Mouse (Mus musculus): ENCODE results near the gene Csad. TPM values are rescaled to one million over a fixed set of nuclear protein-coding genes. Genes with fewer than 3 reads are reported as not detected.
A peak's percentile ranks its signal among the peaks of the same experiment; 100 is the strongest.

Gene Csad
- polyA plus RNA-seq, 1 experiment from 2014 or later, result 26.8 TPM

GRCm38 (mm10) chr15:102145330-102145729 is 59.2 kb downstream of the Csad start:
- Histone ChIP-seq H3K36me3 (ENCODE audit: control insufficient read depth, insufficient read depth) (no peaks in the 10 kb centered on the region; the same call in 1 of the 2 replicates), H3K9ac (ENCODE audit: low read depth, low read length) (no peak overlapping the region), H3K9me3 (ENCODE audit: control insufficient read depth) (no peaks in the 10 kb centered on the region), H3K4me3 (ENCODE audit: low read depth, low read length) (no peak overlapping the region), H3K4me2 (replicated peaks; ENCODE audit: low read depth) (no peak overlapping the region), H3K4me1 (replicated peaks; ENCODE audit: control insufficient read depth, insufficient read depth, low read length) (no peaks in the 10 kb centered on the region), H3K27me3 (replicated peaks; ENCODE audit: control insufficient read depth, insufficient read depth, low read length) (0 out of 2 replicates have a peak, but pooled peaks cover 6% of the 10 kb centered on the region), H3K27ac (ENCODE audit: low read depth, low read length) (no peak overlapping the region)
- no peak for TF ChIP-seq CTCF (IDR thresholded peaks at IDR 0.05; ENCODE audit: low read depth)
- no peak for ATAC-seq
- 82% methylated on average over 10 of the region's 10 CpGs for WGBS

GRCm38 (mm10) chr15:102144726-102145125 is 59.8 kb downstream of the Csad start:
- Histone ChIP-seq H3K9me3 (ENCODE audit: control insufficient read depth) (no peaks in the 10 kb centered on the region), H3K4me3 (ENCODE audit: low read depth, low read length) (no peak overlapping the region), H3K36me3 (ENCODE audit: control insufficient read depth, insufficient read depth) (no peaks in the 10 kb centered on the region; the same call in 1 of the 2 replicates), H3K9ac (ENCODE audit: low read depth, low read length) (no peak overlapping the region), H3K4me2 (replicated peaks; ENCODE audit: low read depth) (peak overlapping the region; percentile 28), H3K27ac (ENCODE audit: low read depth, low read length) (no peak overlapping the region), H3K4me1 (replicated peaks; ENCODE audit: control insufficient read depth, insufficient read depth, low read length) (no peaks in the 10 kb centered on the region), H3K27me3 (replicated peaks; ENCODE audit: control insufficient read depth, insufficient read depth, low read length) (0 out of 2 replicates have a peak, but pooled peaks cover 6% of the 10 kb centered on the region)
- ATAC-seq, result no peak
- WGBS, result 26% methylated on average over 19 of the region's 19 CpGs
- TF ChIP-seq CTCF (IDR thresholded peaks at IDR 0.05; ENCODE audit: low read depth), result no peak

GRCm38 (mm10) chr15:102144274-102144711 is 60.2 kb downstream of the Csad start, which contains the start of gene Igfbp6:
Igfbp6 (plus strand) TSS chr15:102144362.
- no peak for ATAC-seq
- no peak for TF ChIP-seq CTCF (IDR thresholded peaks at IDR 0.05; ENCODE audit: low read depth)
- peak within 1 kb of the TSS; percentile 28 for H3K4me2 ChIP-seq (replicated peaks; ENCODE audit: low read depth)
- no peak within 1 kb of the TSS for H3K4me3 ChIP-seq (ENCODE audit: low read depth, low read length)
- no peaks in the 10 kb centered on the region for H3K9me3 ChIP-seq (ENCODE audit: control insufficient read depth)
- no peaks in the 10 kb centered on the region; the same call in 1 of the 2 replicates for H3K36me3 ChIP-seq (ENCODE audit: control insufficient read depth, insufficient read depth)
- H3K9ac ChIP-seq (ENCODE audit: low read depth, low read length), result no peak within 1 kb of the TSS
- no peak within 1 kb of the TSS for H3K27ac ChIP-seq (ENCODE audit: low read depth, low read length)
- no peaks in the 10 kb centered on the region for H3K4me1 ChIP-seq (replicated peaks; ENCODE audit: control insufficient read depth, insufficient read depth, low read length)
- WGBS, result 28% methylated on average over 22 of the region's 22 CpGs
- 0 out of 2 replicates have a peak, but pooled peaks cover 6% of the 10 kb centered on the region for H3K27me3 ChIP-seq (replicated peaks; ENCODE audit: control insufficient read depth, insufficient read depth, low read length)

- Histone ChIP-seq H3K9ac (ENCODE audit: low read depth, low read length) (no peak overlapping the region), H3K9me3 (ENCODE audit: control insufficient read depth) (no peaks in the 10 kb centered on the region), H3K4me1 (replicated peaks; ENCODE audit: control insufficient read depth, insufficient read depth, low read length) (no peaks in the 10 kb centered on the region), H3K4me3 (ENCODE audit: low read depth, low read length) (no peak overlapping the region), H3K27me3 (replicated peaks; ENCODE audit: control insufficient read depth, insufficient read depth, low read length) (0 out of 2 replicates have a peak, but pooled peaks cover 6% of the 10 kb centered on the region), H3K27ac (ENCODE audit: low read depth, low read length) (no peak overlapping the region), H3K36me3 (ENCODE audit: control insufficient read depth, insufficient read depth) (no peaks in the 10 kb centered on the region; the same call in 1 of the 2 replicates), H3K4me2 (replicated peaks; ENCODE audit: low read depth) (no peak overlapping the region)
- TF ChIP-seq CTCF (IDR thresholded peaks at IDR 0.05; ENCODE audit: low read depth), result no peak
- 52% methylated on average over 23 of the region's 23 CpGs for WGBS
- ATAC-seq, result no peak
Observed at GRCm38 (mm10) chr15:102142914-102143912, 61.3 kb downstream of the Csad start.

GRCm38 (mm10) chr15:102141120-102141519 is 63.4 kb downstream of the Csad start:
- Histone ChIP-seq H3K9ac (ENCODE audit: low read depth, low read length) (no peak overlapping the region), H3K27me3 (replicated peaks; ENCODE audit: control insufficient read depth, insufficient read depth, low read length) (0 out of 2 replicates have a peak, but pooled peaks cover 6% of the 10 kb centered on the region), H3K27ac (ENCODE audit: low read depth, low read length) (no peak overlapping the region), H3K4me1 (replicated peaks; ENCODE audit: control insufficient read depth, insufficient read depth, low read length) (no peaks in the 10 kb centered on the region), H3K4me2 (replicated peaks; ENCODE audit: low read depth) (no peak overlapping the region), H3K36me3 (ENCODE audit: control insufficient read depth, insufficient read depth) (no peaks in the 10 kb centered on the region; the same call in 1 of the 2 replicates), H3K9me3 (ENCODE audit: control insufficient read depth) (no peaks in the 10 kb centered on the region), H3K4me3 (ENCODE audit: low read depth, low read length) (no peak overlapping the region)
- 91% methylated on average over 5 of the region's 5 CpGs for WGBS
- no peak for ATAC-seq
- TF ChIP-seq CTCF (IDR thresholded peaks at IDR 0.05; ENCODE audit: low read depth), result no peak

- WGBS, result under 1% methylated on average over 50 of the region's 50 CpGs
- H3K27me3 ChIP-seq (replicated peaks; ENCODE audit: control insufficient read depth, insufficient read depth, low read length), result no peaks in the 10 kb centered on the region
Observed at GRCm38 (mm10) chr15:102136129-102136758, 68.3 kb downstream of the Csad start, which contains the start of gene Spryd3. Spryd3 (minus strand) TSS chr15:102136234.

More at GRCm38 (mm10) chr15:102136129-102136758, 68.3 kb downstream of the Csad start, which contains the start of gene Spryd3:
- Histone ChIP-seq H3K4me2 (replicated peaks; ENCODE audit: low read depth) (peak within 1 kb of the TSS; percentile 86), H3K9ac (ENCODE audit: low read depth, low read length) (peak within 1 kb of the TSS; percentile 68), H3K4me3 (ENCODE audit: low read depth, low read length) (peak within 1 kb of the TSS; percentile 87), H3K36me3 (ENCODE audit: control insufficient read depth, insufficient read depth) (peaks cover 18% of the 10 kb centered on the region), H3K9me3 (ENCODE audit: control insufficient read depth) (no peaks in the 10 kb centered on the region), H3K27ac (ENCODE audit: low read depth, low read length) (no peak within 1 kb of the TSS; the same call in 1 of the 2 replicates), H3K4me1 (replicated peaks; ENCODE audit: control insufficient read depth, insufficient read depth, low read length) (no peaks in the 10 kb centered on the region)
- TF ChIP-seq CTCF (IDR thresholded peaks at IDR 0.05; ENCODE audit: low read depth), result no peak
- ATAC-seq, result peak; percentile 99

Measured in intestine, postnatal 0 days (tissue).